Mouse (Mus musculus) right cerebral cortex, adult 18-20 months (tissue): Measurements from ENCODE around the gene Comt.

Source experiments
- DNase-seq: peaks from one replicate; pipeline ENCODE4 v3.0.0; 2022; ENCODE audit warnings: mixed read lengths

Gene Comt

DNA sequence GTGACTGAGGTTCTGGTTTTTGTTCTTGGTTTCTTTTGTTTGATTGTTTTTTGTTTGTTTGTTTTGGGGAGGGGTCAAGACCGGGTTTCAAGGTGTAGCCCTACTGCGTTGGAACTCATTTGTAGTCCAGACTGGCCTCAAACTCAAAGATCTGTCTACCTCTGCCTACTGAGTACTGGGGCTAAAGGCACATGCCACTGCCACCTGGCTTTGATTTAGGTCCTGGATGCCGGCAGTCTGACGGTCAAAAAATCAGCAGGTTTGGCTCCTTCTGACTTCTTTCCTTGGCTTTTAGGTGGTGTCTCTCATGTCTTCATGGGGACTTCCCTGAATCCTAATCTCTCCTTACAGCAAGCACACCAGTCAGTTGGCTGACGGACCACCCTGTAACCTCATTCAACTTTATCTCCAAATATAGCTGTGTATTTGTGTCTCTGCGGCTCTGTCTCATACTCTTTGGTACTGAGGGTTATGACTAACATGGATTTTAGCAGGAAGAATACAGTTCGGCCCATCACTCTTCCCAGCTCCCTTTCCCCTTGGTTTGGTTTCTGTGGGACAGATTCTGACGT, 4.1 kb upstream of the Comt start:
- DNase-seq, result no peak

DNA sequence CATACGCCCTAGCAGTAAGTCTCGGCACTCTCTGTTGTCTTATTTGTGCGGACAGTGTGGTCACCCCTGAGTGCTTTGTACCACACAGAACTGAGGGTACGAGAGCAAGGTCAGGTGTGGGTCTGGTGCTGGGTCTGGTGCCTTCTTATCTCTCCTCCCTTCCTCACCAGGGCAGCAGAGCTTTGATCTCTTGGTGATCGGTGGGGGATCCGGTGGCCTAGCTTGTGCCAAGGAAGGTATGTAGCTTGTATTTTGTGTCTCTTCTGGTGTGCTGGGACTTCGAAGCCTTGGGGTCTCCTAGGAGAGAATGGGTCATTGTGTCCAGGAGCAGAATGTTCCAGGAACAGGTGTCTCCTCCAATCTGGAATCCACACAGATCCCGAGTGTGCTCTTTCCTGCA, 3.0 kb upstream of the Comt start:
- no peak for DNase-seq

DNA sequence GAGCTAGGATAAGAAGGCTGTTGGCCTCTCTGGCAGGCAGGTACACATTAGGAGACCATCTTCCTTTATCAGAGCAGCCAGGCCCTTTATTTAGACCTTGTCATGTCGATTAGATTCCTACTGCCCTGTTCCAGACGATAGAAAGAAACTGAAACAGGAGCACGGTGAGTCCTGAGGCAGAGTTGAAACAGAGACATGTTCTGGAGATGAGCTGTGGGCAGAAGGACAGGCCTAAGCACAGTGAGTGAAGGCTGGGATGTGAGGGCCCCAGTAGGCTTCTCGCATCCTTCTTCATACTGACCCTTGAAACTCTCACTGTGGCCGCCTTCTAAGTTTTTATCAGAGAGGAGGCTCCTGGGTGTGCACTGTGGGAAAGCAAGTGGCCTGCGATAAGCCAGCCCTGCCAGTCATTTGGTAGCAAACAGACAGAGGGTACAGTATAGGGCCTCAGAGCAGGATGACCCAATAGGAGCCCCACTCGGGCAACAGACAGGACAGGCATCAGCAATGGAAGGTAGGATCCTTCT, 1.9 kb upstream of the Comt start:
- DNase-seq, result no peak

DNA sequence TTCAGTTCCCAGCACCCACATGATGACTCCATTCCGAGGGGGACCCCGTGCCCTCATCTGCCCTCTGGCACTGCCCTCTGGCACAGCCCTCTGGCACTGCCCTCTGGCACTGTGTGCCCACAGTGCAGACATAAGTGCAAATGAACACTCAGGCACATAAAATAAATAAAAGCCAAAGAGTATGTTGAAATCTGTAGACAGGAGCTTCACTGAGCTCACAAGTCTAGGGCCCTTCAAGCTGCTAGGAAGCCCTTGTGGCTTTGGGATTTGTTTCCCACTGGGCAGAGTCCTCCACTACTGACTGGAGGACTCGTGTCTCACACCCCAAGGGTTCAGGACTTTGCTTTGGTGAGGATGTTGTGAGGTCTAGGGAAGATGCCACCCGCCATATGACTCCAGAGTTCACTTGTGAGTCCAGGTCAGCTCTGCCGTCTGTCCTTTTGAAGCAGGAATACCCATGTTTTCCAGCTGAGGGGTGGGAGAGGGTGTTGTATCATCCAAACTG, 1.4 kb upstream of the Comt start:
- no peak for DNase-seq

DNA sequence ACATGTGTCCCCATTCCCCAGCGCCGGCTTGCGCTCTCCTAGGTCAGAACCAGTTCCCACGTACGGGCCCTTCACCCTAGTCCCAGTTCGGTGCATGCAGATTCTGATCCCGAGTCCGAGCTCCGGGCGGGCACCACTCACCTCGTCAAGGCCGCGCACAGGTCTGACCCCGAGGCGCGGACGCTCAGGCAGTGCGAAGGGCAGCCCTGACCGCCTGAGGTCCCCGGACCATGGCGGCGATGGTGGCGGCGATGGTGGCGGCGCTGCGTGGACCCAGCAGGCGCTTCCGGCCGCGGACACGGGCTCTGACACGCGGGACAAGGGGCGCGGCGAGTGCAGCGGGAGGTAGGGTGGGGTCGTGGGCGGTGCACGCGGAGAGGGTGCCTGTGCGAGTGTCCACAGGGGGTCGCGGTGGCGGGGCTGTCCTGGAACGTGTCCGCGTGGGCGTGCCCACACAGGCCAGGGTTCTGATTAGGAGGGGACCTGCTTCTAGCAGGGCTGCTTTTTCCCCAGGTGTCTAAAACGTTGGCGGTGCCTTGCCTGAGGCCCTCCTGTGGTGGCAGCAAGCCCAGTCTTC, 349 bp downstream of the Comt start, which contains the start of gene Txnrd2:
Gene Txnrd2, plus strand, starts transcription at position 170 of the 577 bp plus-strand sequence.
- peak; percentile 80 for DNase-seq

DNA sequence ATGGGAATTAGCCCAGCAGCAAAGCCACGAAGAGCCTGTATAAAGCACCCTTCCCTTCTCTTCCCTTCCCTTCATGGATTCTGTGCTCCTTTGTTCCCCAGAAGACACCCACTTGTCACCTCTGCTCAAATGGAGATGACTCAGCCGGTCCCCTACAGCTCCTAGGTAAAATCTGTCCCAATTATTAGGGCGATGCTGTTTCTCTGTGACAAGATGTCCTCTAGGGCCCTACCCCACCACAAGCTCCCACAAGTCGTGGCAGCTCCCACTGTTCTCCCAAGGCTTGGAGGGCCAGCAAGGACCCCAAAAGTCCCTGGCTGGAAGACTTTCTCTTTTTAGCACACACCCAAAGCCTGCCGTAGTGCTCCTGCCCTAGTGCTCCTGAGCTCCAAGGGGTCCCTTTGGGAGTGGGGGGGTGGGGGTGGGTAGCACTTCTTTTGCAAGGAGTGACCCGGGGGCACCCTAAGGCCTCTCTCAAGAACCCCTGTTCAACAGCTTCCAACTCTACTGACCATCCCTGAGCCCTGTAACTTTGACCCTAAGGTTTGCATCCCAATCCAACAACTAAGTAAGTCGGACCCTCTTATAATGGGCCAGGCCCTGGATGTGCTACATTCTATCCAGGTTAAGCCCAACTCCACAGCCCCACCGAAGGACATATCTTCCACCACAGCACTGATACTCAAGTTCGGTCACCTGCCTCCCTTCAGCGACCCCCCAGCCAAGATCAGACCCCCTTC, 1.0 kb downstream of the Comt start:
- DNase-seq, result no peak

DNA sequence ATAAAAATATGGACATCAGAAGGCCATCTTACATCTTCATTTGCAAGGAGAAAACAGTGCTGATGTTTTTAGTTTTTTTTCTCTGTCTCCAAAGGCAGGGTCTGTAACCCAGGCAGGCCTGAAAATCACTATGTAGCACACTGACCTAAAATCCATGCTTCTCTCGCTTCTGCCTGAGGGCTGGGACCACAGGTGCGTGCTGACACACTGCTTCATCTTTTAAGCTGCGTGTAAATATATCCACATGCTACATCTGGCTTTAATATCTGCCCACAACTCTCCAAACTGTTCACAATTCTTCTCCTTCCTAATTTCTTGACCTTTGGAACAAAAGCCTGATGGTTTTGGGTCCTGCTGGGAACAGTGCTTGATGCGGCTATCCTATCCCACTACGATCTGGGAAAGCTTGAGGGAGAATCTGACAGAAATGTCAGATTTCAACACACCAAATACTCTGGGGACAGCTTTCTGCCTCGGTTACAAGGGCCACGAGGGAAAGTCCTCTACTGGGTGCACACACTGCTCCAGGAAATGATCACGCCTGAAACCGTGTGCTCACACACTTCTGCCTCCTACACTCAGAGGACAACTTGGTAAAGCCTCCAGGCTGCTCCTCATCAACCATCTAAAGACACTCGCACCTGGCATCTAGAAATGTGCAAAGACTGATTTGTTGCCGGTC, 2.1 kb downstream of the Comt start:
- no peak for DNase-seq

DNA sequence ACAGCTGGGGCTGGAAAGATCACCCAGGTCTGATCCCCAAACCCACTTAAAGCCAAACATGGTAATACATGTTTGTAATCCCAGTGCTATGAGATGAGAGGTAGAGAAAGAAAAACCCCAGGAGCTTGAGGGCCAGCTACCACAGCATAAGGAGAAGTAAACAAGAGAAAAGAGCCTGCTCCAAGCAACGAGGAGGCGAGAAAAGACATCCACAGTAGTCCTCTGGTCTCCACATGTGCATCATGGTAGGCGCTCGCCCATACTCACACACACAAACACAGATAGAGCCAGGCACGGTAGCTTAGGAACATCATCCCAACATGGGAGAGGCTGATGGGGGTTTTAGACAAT, 2.8 kb downstream of the Comt start:
- DNase-seq, result no peak

DNA sequence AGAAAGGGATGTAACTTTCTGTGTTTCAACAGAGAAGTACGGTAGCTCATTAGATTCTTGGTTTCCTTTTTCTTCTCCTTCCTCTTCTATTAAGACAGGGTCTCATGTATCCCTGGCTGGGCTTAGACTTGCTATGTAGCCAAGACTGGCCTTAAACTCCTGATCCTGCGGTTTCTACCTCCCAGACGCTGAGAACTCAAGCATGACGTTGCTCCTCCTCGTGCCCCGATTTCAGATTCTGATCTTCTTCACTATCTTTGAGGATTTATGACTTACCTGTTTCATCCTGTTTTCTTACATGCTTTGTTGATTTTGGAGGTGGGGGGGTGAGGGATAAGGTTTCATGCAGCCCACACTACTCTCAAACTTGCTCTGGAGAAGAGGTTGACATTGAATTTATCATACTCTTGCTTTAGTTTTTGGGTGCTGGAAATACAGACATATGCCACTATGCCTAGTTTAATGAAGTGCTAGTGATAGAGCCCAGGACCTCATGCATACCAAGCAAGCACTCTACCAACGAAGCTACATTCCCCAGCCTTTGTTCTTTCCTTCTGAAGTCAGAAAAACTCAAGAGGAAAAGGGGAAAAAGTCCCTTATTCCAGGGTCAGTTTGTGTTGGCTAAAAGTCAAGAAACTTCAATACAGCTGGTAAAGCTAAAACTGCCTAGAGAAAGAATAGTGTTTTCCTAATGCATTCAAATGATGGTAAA, 3.3 kb downstream of the Comt start:
- no peak for DNase-seq

DNA sequence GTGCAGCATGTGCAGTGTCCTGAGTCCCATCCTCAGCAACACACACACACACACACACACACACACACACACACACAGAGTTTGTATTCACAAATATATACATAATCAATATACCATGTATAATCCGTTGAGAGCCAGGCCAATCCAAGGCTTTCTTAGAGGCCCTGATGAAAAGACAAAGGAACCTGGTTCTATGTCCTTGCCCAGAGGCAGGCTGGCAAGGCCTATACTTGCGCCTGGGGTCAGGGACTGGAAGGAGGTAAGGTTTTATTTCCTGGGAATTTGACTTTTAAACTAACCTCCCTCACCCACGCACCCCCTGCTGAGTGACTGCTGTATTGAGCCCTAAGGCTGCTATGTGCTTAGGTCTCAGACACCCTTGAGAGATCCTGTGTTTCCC, 6.1 kb downstream of the Comt start:
- no peak for DNase-seq

DNA sequence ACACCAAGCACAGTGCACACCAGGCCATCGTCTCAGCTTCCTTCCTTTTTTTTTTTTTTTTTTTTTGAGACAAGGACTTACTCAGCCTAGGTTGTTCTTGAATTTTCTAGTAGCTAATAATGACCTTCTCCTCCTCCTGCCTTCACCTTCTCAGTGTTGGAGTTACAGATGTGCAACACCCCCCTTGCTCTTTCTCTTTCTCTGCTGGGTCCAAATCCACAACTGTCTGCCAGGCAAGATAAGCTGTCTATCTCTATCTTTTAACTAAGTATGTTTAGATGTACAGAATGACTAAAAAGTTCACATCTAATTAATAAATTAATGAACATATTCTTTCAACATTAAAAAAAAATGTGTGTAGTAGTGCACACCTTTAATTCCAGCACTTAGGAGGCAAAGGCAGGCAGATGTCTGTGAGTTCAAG, 7.0 kb downstream of the Comt start:
- DNase-seq, result no peak

DNA sequence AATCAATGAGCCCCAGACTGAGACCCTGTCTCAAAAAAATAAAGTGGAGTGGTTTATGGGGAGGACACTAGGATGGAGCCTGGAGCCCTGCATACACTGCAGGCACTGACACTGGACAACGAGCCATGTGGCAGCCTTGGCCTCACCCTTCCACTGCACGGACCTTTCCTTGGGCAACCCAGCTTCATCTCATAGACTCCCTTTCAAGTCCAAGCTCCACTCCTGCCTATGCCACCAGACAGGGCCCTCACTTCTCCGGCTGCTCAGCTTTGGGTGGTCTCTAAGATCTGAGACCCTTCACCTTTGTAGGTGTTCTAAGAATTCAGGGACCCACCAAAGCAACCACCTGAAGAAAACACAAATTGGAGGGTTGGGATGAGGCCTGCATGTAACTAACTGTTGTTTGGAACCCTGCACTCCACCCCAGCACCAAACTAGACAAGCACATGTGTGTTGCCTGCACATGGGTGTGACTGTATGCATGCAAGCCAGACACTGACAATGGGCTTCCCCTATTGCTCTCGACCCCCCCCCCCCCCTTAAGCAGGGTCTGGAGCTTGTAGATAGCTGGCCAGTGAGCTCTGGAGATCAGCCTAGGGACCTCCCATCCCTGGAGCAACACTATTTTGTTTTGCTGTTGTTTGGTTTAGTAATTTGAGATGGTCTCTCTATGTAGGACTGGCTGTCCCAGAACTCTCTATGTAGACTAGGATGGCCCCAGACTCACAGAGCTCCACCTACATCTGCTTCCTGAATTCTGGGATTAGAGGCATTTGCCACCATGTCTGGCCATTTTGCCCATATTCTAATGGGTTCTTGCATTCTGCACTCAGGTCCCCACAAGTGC, 7.7 kb downstream of the Comt start:
- DNase-seq, result no peak

DNA sequence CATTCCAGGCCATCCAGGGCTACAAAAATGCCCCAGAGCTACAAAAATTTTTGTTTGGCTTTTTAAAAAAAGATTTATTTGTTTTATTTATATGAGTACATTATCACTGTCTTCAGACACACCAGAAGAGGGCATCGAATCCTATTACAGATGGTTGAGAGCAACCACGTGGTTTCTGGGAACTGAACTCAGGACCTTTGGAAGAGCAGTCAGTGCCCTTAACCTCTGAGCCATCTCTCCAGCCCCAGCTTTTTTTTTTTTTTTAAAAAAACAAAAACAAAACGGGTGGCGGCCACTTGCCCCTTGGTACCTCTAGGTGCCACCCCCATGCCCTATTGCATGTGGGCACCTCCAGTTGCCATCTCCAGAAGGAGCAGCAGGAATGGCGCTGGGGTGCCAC, 9.2 kb downstream of the Comt start:
- no peak for DNase-seq

DNA sequence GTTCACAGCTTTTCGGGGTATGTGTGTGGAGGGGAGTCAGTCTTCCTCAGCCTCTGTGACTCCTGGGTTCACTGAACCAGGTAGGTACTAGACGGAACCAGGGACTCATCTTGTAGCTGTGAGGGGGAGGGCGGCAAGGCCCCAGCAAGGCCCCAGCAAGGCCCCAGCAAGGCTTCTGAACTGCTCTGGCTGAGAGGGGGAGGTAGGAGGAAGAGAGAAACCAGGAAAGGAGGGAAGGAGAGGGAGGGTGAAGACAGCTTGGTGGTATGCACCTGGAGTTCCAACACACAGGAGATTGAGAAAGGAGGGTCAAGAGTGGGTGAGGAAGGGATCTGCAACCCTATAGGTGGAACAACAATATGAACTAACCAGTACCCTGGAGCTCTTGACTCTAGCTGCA, 9.8 kb downstream of the Comt start:
- DNase-seq, result no peak

DNA sequence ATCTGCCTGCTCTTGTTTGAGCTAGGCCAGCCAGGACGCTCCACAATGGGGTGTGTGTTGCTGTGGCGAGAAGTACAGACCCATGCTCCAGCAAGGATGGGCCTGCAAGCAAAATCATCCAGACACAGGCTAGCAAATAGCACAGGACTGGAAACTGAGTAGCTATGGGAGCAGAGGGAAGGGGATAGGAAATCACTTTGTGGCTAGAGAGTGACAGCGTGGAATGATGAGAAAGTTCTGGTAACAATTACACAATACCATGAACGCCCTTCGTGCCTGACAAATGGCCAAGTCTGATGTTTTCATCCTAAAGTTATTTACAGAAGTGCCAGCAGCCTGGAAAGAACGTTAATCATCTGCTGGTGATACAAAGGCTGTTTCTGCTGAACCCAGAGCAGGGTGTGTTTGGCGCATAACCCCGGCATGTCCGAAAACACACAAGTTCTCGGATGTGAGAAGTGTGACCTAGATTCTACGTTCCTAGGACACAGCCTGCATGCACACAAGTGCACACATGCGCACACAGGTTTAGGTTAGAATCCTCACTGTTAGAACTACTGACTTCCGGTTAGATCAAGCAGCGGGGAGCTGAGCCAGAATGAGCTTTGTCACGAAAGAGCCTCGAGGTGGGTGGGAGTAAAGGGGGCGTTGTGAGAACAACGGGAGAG, 10.4 kb downstream of the Comt start:
- peak; percentile 87 for DNase-seq

DNA sequence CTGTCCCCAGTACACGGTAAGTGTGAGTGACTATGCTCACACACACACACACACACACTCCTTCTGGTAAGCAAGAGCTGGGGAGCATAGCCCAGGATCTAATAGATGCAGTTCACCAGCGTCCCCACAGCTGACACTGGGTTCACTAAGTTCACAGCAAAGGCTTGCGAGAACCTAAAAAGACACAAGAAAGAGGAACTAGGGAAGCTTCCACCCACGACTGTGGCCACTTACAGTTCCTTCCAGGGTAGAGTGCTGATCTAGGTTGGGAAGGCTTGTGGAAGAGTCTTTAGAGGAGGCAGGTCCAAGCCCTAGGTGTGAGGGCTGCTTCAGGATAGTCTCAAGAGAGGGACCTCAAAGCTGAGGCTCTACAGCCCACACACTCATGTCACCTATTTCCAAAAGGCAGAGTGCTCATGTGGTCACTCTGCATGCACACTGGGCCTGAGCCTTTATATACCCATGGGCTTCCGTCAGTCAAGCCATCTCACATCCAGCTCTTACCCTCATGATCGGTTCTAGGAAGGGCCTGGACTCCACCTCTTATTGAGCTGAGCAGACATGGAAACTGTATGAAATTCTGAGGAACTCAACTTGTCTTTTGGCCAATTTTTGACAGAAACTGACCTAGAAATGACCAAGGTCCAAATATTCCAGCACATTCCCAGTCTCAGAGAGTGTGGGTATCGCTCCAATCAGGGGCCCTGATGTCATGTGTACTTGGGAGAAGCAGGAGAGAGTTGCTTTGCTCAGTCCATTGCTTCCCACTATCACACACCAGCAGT, 13.4 kb downstream of the Comt start:
- no peak for DNase-seq

DNA sequence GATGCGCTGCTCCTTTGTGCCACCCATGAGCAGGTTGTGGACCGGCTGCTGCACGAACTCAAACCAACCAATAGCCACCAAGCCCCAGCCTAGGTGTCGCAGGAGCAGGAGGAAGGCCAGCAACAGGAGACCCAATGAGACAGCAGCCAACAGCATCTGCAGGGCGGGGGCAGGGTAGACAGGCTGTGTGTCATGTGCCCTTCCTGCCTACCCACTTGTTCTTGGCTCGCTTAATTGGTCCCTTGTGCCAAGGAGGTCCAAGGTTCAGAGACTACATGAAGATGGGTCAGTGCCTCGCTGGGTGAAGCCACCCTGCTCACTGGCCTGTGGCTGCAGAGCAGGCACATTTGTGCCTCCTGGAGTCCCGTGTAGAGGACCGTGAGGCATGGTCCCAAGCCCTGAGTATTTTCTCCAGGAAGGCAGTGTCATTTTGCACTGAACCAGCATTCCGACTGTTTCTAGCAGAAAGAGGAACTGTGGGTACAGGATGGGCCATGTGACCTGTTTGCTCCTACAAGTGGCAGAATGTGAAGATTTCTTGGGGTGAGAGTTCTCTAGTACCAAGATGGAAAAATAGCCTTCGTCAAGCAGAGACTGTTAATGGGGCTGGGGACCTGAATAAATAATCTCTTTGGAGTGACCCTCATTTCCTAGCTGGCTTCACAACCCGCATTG, 14.7 kb downstream of the Comt start:
- DNase-seq, result no peak

DNA sequence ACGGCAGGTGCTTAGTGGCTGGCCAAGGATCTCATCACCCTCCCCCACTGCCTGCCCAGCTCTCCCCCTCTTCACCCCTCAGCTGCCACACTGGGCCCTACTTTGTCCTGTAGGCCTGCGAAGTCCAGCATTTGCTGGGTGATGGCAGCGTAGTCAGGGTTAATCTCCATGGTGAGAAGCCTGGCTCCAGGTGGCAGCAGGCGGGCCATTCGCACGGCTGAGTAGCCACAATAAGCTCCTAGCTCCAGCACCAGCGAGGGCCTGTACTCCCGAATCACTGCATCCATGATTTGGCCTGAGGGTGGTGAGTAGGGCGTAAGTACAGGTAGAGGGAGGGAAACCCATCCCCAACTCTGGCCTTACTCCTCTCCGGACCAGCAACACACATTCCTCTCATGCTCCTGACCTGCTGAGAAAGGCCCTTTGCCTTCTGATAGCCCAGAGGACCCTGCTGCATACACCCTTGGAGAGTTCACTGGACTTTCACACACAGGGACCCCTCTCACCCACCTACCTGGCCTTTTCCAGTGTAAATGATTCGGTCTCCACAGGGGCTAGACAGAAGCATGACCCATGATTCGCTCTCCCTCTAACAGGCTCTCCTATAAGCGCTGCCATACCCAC, 15.5 kb downstream of the Comt start:
- DNase-seq, result no peak

DNA sequence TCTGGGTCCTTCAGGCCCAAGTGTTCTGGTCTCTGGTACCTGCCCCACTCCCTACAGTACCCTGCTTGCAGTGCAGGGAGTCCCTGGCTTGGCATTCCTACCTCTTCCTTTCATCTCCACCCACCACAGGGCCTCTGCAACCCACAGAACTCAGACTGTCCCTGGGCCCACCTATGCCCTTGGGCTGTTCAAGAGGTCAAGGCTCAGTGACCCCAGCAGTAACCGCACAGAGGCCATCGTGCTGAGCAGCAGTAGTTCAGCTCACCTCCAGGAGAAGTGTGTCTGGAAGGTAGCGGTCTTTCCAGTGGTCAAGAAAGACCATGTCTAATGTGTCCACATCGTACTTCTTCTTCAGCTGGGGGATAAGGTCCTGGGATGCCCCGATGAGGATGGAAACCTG, 16.2 kb downstream of the Comt start:
- DNase-seq, result no peak
